Mouse (Mus musculus): ENCODE data around the gene Ubtf.

Ubtf gene

DNA sequence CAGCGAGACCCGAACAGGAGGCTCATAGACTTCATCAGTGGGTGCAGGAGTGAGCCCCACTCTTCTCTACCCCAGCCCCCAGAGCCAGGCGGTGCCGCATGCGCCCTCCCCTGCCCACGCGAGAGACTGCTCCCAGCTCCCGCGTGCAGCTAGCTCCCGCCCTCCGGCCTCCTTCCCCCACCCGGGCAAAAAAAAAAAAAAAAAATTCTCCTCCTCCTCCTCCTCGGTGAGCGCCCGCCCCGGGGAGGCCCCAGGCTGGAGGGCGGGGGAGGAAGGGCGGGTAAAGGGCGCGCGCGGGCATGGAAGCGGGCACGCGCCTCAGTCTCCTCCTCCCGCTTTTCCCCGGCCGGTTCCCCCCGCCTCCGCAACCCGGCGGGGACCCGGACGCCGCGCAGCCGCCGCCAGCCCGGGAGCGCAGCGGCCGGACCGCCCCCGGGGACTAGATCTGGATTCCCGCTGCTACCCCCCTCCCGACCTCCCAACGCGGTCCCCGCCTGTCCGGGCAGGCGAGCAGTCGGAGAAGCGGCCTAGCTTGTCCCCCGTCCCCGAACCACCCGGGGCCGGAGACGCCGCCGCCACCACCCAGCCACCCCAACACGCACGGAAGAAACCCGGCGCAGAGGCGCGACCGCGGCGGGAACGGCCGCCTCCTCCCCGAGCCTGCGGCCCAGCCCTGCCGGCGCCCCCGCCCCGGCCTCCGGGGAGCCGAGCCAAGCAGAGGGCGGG, 2.8 kb downstream of the Ubtf start:
- DNase-seq, result peak; percentile 92 to 94

DNA sequence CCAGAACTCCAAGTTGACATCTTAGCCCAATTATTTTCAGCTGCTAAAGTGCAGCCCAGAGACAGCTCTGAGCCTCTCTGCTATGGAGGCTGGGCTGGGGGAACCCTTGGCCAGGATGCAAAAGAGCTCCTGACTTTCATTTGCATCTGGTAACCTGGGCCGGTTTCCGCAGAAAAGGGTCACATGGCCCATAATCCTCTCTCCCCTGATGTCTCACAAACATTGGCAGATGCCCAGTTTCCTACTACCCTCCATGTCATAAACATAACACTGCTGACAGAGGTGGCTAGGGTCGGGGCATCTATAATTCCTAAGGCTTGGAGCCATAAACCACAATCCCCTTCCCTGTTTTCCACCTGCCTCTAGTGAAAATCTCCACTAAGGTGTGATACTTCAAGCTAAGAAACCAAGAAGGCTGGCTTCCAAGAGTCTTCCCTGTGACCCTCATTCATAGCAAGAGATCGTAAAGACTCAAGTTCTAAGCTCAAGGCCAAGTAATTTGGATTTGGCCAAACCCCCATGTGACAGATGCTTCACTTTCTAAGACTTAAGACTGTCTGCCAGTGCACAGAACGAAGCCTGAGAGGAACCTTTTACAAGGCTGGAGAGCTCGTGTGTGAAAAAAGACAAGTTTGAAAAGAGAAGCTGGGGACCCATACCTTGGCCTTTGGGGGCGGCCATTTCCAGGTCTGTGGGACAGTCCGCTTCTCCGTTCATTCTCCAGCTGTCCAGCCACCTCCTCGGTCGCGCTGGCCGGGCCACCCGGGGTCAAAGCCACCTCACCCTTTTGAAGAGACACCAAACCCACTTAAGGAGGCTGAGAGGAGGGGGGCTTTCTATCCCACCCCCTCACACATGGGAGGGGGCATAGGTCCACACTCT, 3.6 kb downstream of the Ubtf start:
- peak in 1 of 2 experiments; percentile 17 for DNase-seq

DNA sequence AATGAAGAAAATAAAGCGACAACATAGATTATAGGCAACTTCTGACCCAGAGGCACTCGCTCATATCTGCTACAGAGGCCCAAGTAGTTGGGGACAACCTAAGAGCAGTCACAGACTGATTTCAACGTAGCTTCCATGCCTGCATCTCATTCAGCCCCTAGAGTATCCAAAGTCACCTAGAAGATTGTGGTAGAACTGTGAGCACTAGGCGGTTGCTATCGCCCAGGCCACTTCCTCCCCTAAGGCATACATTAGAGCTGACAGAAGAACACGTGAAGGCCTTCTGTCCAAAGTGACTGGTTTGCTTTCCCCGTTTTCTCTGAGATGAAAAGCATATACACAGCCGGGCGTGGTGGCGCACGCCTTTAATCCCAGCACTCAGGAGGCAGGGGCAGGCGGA, 5.2 kb downstream of the Ubtf start:
- no peak for DNase-seq

DNA sequence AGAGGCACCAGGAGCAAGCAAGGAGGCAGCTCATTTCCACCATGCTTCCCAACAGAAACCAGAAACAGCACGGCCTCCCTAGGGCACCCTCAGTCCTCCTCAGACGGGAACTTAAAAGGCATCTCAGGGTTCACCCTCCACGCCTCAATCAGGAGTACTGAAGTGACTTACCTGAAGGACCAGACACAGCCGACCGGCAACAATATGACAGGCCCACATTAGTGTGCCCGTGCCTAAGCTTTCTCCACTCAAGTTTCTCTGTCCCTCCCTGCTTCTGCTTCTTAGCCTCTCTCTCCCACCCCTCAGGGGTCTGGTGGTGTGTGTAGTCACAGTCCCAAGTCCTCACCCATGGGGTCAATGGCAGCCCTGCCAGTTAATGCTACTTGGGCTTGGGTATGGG, 7.0 kb downstream of the Ubtf start:
- DNase-seq, result no peak

DNA sequence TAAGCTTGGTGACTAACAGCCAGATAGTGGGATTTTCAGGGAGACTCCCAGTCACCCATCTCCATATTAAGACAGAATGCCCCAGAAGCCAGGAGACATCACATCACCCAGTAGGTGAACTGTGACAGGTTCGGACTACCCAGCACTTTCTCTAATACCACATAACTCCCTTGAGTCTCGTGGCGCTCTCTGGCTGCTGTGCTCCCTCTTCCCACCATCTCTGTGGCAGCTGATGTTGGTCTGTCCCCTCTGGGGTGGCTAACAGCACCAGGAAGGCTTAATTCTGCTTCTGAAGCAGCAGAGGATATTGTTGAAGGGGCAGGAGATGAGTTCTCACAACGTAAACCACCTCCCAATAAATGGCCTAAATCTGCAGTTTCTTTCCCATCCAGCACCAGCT, 7.6 kb downstream of the Ubtf start:
- DNase-seq, result no peak

DNA sequence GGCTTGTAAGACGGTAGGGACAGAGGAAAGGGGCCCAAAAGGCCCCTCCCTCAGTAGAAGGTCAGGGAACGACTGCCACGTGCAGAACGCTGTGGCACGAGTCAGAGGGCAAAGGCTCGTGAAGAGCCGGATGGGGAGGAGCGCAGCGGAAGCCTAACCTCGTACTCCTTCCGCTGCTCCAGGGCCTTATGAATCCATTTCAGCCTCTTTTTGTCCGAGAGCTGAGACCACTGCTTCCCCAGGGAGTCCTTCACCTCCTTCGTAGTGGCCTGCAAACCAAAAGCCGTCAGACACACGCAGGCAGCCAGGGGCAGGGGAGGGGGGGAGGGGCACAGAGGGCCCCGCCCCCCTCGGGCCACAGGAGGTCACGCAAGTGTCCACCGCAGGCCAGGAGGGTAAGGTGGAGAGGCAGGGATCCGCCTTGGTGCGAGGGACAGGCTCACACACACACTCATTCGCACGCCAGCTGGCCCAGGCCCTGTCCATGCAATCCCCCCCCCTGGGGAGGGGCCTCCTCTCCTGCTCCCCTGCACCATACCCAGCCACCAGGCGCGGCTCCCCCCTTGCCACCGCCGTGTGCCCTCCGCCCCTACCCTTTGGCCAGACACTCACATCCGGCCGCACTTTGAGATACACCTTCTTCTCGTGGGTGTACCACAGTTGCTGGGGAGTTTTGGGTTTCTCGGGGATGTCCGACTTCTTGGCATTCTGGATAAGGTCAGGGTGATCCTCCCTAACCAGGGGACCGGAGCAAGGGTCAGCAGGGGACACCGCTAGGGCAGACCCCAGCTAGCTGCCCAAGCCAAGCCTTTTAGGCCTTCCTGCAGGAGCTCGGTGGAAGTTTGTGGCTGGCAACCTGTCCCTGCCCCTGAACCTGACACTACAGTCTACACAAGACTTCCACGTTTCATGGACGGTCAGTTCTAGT, 8.5 kb downstream of the Ubtf start:
- DNase-seq, result no peak

DNA sequence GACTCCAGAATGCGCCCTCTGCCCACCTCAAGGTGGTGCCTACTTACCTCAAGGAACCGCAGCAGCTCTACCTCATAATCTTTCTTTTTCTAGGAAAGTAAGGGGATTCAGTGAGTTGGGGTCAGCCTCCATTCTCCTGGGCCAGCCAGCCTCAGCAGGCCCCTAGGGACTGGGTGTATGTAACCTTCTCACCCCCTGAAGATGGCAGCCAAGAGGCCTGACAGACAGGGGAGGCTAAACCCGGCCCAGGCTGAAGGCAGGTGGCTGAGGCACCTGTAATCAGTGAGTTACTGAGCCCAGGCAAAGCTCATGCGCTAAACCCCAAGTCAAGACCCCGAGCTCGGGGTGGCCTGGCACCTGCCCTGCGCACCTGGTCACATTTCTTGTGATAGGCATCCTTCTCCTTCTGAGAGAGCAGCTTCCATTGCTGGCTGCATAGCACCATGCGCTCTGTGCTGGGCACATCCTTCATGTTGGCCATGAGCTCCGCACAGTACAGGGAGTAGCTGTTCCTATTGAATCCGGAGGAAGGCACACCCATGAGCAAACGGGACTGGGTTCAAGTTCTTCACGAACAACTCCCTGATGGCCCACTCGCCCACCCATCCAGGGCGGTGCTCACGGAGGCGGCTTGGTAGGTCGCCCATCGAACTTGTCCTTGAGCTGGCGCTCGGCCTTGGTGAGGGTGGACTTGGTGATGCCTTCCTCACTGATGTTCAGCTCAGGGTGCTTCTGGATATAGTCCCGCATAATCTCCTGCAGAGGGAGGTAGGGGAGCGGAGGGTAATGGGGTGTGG, 9.5 kb downstream of the Ubtf start:
- no peak for DNase-seq

DNA sequence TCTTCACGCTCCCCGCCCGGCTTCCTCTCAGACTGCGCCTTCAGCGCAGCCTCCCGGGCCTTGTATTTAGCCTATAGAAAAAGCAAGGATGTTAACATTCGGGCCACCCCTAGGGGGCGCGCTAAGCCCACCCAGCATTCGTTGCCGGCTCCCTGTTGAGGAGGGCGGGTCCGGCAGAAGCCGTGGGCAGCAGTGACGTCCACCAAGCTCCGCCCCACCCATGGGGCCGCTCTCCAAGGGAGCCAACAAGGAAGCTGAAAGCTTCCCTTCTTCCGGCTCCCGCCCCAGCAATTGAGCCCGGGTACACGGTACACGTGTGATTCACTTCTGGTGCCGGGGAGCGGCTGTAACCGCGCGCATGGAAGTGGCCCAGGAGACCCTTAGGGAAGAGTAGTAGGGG, 10.6 kb downstream of the Ubtf start:
- peak; percentile 97 to 98 for DNase-seq

DNA sequence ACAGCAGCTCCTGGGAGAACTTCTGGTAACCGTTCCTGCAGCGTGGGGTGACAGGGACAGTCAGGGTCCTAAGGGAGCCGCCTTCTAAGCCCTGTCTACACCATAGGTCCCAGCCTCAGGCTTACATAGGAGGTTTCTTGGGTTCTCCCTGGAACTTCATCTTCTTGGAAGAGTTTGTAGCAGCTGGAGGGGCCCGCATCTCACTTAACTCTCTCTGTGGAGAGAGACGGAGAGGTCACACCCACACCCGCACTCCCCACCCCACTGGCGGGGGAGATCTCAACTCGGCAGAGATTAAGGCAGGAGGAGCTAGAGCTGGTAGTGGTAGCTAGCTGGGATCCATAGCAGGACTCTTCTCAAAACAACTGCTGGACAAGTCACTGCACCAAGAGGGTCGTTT, 11.4 kb downstream of the Ubtf start:
- no peak for DNase-seq

DNA sequence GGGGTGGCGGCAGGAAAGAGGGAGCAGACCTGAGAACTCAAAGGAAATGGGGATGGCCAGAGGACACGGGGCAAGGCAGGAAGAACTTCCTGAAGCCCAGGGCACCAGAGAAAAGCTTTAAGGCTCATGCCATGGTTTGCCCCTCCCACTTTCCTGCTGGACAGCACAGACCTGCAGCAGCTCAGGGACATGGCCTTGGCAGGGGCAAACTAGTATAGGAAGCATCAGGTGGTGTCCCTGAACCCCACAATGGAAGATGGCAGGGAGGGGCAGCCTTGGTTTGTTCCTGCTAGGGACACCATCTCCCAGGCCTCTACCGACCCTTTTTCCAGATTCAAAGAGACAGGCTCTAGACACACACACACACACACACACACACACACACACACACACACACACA, 14.2 kb downstream of the Ubtf start:
- no peak for DNase-seq

DNA sequence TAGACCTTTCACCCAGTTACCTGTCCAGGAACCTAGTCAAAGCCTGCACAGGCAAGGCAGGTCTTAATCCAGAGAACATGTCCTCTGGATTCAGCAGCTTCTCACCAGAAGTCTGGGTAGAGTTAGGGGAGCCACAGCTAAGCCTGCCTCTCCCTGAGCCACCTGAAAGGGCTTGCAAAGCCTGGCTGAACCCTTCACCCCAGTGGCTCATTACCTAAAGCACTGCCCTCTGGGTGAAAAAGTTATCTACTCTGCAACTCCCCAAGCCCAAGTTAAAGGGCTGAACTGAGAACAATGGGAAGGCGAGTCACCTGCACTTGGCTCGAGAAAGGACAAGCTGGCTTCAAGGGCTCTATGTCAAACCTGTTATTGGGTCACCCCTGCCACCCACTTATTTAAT, 15.4 kb downstream of the Ubtf start:
- no peak for DNase-seq

DNA sequence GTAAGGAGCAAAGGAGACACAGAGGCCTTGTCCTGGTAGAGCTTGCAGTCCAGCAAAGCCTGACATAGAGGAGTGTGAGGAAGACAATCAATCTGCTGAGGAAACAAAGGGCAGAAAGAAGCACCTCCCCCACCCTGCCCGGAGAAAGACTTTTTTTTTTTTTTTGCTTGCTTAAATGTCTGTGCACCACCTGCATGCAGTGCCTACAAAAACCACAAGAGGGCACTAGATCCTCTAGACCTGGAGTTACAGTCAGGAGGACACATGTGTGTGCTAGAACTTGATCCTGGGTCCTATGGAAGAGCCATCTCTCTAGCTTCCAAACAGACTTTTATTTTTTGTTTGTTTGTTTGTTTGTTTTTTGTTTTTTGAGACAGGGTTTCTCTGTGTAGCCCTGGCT, 19.7 kb downstream of the Ubtf start:
- DNase-seq, result peak in 1 of 2 experiments; percentile 53

DNA sequence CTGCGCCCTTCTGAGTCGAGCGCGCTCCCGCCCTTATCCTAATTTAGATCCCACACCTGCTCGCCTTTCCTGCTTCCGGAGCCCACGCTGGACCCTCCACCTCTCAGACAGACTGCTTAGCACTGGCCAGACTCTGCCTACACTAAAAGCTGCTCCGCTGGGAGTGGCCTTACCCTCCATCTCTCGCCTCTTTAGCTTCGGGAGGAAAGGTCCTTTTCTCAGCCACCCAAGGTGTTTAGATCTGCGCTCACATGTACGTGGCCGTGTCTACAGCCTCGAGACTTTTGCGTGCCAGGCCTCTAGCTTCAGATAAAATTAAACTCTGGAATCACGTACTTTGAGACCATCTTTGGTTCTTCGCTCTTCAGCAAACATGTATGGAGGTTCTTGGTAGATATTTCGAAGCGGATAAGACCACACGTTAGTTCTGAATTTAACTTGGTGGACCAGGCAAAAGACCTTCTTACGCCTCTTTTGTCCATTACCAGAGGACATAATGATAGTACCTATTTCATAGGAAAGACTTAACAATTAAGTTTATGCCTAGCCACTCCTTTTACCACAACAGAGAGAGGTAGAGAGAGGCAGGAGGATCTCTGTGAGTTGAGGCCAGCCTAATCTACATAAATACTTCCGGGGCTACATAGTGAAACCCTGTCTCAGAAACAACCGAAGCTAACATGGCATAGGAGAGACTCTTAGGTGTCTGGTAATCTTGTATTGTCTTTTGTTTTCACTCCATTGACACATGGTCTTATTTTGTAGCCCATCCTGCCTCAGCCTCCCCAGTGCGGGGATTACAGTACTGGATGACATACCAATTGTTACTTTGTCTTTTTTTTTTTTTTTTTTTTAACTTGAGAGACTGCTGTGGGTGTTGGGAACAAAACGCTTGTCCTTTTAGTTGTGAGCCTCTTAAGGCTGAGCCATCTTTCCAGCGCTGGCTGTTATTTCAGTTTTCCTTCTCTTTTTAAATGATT, 21.7 kb downstream of the Ubtf start:
- no peak for DNase-seq

DNA sequence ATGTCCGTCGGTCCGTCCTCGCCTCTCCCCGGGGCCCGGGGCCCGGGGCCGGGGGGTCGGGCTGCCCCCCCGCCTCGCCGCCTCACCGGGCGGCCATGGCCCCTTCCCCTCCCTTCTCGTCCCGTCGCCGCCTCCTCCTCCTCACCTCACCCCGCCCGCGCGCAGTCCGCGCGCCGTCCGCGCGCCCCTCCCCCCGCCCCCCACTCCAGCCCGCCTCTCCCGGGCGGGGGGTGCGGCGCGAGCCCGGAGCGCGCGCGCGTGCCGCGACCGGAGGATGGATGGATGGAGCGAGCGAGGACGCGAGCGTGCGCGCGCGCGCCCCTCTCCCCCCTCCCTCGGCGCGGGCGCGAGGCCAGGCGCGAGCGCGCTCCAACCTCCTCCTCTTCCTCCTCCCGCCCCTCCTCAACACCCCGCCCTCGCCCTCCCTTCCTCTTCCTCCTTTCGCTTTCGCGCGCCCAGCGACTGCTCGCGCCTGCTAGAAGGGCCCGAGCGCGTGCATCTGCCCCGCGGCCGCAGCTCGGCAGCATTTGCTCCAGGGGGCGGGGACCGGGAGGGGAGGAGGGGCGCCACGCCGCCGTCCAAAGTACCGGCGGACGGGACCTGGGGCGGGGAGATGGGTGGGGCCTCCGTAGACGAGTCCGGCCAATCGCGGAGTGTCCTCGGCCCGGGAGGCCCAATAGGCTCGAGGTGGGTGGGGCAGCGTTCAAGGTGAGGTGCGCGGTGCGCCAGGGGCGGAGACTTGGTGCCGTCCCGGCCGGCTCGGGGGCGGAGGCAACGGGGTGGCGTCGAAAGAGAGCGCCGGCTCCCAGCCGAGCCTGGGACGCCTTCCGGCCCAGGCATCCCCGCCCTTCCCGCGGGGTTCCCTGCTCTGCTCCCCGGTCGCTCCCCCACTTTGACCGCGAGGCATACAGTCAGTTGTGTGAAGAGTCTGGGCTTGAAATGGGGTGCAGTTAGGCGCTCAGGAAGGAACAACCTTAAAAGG, 22.8 kb downstream of the Ubtf start, which contains the start of gene Atxn7l3:
TSS of gene Atxn7l3 (minus strand) at position 141 of the 982 bp plus-strand sequence.
- DNase-seq, result peak; percentile 99 to 100

DNA sequence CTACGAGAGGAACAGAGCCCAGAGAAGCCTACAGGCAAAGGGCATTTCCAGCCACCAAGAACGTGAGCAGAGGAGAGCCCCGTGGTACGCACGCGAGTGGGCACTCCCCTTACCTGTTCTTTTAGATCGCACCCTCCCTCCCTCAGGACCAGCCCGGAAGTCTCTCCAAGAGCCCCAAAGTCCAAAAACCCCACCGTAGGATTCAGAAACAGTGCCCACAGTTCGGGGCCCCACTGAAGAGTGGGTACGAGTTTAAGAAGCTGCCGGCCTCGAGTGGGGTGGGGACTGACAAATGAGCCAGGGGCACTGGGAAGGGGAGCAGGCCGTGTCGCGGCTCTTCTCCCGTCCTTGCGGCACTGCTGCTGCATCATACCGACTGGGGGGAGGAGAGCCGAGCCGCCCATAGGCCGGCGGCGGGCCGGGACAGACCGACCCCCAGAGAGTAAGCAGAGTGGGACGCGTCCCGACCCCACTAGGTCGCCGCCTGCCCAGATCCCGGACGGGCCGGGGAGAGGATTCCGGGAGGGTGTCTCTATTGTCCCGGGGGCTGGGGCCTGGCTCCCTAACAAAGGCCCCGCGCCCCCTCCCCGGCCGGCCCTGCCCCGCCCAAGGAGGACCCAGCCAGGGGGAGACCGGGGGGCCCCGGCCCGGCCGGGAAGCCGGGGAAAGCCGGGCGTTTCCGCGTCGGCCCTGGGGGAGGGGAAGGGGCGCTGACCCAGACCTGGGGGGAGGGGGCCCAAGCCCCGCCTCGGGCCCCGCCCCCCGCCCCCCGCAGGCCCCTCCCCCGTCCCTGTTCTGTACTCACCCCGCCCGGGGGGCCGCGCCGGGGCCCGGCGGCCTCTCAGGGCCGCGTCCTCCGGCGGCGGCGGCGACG, 23.7 kb downstream of the Ubtf start:
- DNase-seq, result peak; percentile 39 to 50

DNA sequence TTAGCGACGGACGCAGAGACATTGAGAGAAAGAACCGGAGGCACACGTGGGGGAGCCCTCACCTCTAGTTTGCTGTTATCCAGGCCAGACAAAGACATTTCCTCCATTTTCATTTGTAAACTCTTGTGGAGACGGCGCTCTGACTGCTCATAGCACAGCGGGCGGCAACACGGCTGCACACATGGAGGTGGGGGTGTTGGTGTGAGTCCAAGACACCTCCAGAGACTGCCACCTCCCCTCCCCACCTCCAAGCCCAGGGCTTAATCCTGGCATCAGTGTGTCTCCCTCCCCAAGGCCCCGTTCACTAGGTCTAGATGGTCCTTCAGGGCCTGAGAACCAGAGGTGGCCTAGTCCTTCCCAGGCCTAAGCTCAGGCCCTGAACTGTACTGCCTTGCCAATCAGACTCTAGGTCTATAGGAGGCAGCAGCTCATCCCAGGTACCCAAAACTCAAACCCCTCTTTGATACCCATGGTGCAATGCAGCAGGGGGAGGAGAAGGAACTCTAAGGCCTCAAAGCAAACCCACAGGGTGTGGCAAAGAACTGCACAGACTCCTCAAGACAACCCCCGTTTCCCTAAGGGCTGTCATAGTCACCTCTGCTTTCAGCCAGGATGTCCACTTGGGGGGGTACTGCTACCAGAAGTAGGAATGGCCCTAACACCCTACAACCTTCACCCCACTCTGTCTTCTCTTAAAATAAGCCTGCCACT, 24.5 kb downstream of the Ubtf start:
- peak; percentile 40 to 49 for DNase-seq

DNA sequence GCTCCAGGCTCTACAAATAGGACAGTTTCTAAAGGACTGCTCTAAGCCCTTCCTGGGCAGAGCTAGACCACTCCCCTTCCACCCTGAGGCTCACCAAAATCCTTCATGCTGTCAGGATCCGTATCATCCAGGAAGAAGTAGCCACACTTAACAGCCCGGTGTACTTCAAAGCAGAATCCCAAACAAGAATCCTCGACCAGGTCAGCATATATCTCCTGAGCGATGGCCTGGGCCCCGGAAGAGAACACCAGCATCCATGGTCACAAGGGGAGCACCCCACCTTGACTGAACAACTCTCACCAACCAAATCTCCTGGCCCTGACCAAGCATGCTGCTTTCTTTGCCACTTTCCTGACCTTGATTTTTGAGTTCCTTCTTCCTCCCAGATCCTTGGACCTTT, 25.1 kb downstream of the Ubtf start:
- no peak for DNase-seq

DNA sequence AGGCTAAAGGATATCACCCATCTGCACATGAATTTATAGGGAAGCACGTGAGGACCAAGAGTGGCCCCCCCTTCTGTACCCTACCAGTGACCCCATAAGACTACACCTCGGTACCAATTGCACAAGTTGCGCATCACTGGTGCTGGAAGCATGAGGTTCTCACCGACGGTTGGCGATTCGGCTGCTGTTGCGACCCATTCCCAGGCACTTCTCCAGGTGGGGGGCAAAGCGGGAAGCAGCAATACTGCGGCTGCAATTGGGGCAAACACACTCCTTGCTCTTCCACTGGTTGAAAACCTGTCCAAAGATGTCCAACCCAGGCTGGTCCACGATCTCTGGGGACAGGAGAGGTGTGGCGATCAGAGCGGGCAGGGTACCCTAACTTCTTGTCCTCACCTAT, 25.6 kb downstream of the Ubtf start:
- no peak for DNase-seq
